Mouse (Mus musculus): ENCODE measurements around the gene Trp53. TPM values are rescaled to one million over a fixed set of nuclear protein-coding genes. Genes with fewer than 3 reads are reported as not detected.
"Not testable (repeated sequence)": the region's sequence is repeated elsewhere in the genome, so short reads cannot be mapped to it uniquely, and the experiment has no call there.

The Trp53 gene
- polyA plus RNA-seq (2014; fragmentation: Nextera tagmentation; extraction: Ambion mirVana) = 250 and 254 TPM in 2 replicates

DNA sequence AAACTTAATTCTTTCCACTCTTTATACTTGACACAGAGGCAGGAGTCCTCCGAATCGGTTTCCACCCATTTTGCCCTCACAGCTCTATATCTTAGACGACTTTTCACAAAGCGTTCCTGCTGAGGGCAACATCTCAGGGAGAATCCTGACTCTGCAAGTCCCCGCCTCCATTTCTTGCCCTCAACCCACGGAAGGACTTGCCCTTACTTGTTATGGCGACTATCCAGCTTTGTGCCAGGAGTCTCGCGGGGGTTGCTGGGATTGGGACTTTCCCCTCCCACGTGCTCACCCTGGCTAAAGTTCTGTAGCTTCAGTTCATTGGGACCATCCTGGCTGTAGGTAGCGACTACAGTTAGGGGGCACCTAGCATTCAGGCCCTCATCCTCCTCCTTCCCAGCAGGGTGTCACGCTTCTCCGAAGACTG lies at the start of gene Trp53, which contains the start of gene Wrap53:
Trp53 (plus strand) TSS at position 269 of the 424 bp plus-strand sequence.
Wrap53 (minus strand) TSS at position 165 of the 424 bp plus-strand sequence.
- Histone ChIP-seq H3K27ac (replicated peaks; ENCODE audit: low read depth, low read length) (peak within 1 kb of the TSS; percentile 87), H3K4me3 (ENCODE audit: low read depth, low read length) (peak within 1 kb of the TSS; percentile 84), H3K4me1 (ENCODE audit: control insufficient read depth, insufficient read depth, low read length) (peaks cover 16% of the 10 kb centered on the region), H3K36me3 (ENCODE audit: control insufficient read depth, insufficient read depth, low read length) (no peaks in the 10 kb centered on the region; the same call in 1 of the 2 replicates), H3K27me3 (ENCODE audit: control insufficient read depth, insufficient read depth, low read length) (no peaks in the 10 kb centered on the region), H3K9me3 (ENCODE audit: control insufficient read depth, low read length) (no peaks in the 10 kb centered on the region), H3K9ac (ENCODE audit: low read length) (peak within 1 kb of the TSS; percentile 85), H3K4me2 (ENCODE audit: low read depth, severe bottlenecking) (peak within 1 kb of the TSS; percentile 66)
- ATAC-seq (ENCODE audit: insufficient number of reproducible peaks, low FRiP score, low TSS enrichment, low read depth) = peak; percentile 48; the same call in 1 of the 2 replicates
- peak; percentile 91 for DNase-seq (ENCODE audit: low spot score)
- under 1% methylated on average over 13 of the region's 13 CpGs for WGBS

DNA sequence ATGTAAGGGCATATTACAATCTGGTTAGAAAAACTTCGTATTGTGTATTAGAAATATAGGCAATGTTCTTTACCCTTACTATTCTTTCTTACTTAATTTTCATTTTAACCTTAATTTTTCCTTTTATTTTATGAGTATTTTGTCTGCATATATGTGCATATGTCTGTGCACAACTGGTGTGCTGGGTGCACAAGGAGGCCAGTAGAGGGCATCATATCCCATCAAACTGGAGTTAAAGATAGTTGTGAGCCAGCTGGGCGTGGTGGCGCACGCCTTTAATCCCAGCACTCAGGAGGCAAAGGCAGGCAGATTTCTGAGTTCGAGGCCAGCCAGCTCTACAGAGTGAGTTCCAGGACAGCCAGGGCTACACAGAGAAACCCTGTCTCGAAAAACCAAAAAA lies 49.4 kb upstream of the Trp53 start:
- not testable (repeated sequence) for H3K4me3 ChIP-seq (ENCODE audit: low read depth, low read length); DNase-seq (ENCODE audit: low spot score); H3K9me3 ChIP-seq (ENCODE audit: control insufficient read depth, low read length); ATAC-seq (ENCODE audit: insufficient number of reproducible peaks, low FRiP score, low TSS enrichment, low read depth); H3K36me3 ChIP-seq (ENCODE audit: control insufficient read depth, insufficient read depth, low read length); H3K27me3 ChIP-seq (ENCODE audit: control insufficient read depth, insufficient read depth, low read length); H3K4me1 ChIP-seq (ENCODE audit: control insufficient read depth, insufficient read depth, low read length); H3K4me2 ChIP-seq (ENCODE audit: low read depth, severe bottlenecking); H3K27ac ChIP-seq (replicated peaks; ENCODE audit: low read depth, low read length); H3K9ac ChIP-seq (ENCODE audit: low read length)
- 90% methylated on average over 6 of the region's 6 CpGs for WGBS

DNA sequence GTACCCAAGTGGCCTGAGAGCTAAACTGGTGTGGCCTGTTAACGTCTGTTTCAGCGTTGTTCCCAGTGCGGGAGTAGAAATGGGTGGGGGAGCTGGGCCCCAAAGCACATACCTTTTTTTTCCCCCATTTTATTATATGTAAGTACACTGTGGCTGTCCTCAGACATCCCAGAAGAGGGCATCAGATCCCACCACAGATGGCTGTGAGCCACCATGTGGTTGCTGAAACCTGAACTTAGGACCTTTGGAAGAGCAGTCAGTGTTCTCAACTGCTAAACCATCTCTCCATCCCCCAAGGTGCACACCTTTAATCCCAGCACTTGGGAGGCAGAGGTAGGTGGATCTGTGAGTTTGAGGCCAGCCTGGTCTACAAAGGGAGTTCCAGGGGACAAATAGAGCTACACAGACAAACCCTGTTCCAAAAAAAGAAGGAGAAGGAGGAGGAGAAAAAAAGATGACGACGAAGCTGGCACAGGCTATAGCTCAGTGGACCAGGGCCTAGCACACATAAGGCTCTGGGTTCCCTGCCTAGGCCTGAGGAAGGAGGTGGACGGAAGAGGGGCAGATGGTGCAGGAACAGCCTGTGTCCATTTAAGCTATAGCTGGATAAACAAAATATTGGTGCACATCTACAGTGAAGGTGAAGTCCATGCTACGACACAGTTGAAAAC lies 47.5 kb upstream of the Trp53 start:
- 82% methylated on average over 7 of the region's 7 CpGs for WGBS
- Histone ChIP-seq H3K27ac (replicated peaks; ENCODE audit: low read depth, low read length) (no peak overlapping the region), H3K4me1 (ENCODE audit: control insufficient read depth, insufficient read depth, low read length) (peaks cover 6% of the 10 kb centered on the region; the same call in 1 of the 2 replicates), H3K36me3 (ENCODE audit: control insufficient read depth, insufficient read depth, low read length) (no peaks in the 10 kb centered on the region), H3K9ac (ENCODE audit: low read length) (no peak overlapping the region), H3K27me3 (ENCODE audit: control insufficient read depth, insufficient read depth, low read length) (no peaks in the 10 kb centered on the region), H3K4me2 (ENCODE audit: low read depth, severe bottlenecking) (no peak overlapping the region), H3K9me3 (ENCODE audit: control insufficient read depth, low read length) (no peaks in the 10 kb centered on the region), H3K4me3 (ENCODE audit: low read depth, low read length) (no peak overlapping the region)
- DNase-seq (ENCODE audit: low spot score) (no peak), ATAC-seq (ENCODE audit: insufficient number of reproducible peaks, low FRiP score, low TSS enrichment, low read depth) (no peak)

DNA sequence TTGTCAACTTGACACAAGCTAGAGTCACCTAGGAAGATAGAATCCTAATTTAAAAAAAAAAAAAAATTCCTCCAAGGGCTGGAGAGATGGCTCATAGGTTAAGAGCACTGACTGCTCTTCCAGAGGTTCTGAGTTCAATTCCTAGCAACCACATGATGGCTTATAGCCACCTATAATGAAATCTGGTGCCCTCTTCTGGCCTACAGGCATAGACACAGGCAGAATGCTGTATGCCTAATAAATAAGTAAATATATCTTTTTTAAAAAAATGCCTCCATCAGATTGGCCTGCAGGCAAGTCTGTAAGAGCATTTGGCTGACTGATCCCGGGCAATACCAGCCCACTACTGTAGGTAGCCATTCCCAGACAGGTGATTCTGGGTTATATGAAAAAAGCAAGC lies 45.2 kb upstream of the Trp53 start:
- Histone ChIP-seq H3K36me3 (ENCODE audit: control insufficient read depth, insufficient read depth, low read length) (no peaks in the 10 kb centered on the region), H3K9me3 (ENCODE audit: control insufficient read depth, low read length) (no peaks in the 10 kb centered on the region), H3K4me3 (ENCODE audit: low read depth, low read length) (no peak overlapping the region), H3K27me3 (ENCODE audit: control insufficient read depth, insufficient read depth, low read length) (no peaks in the 10 kb centered on the region), H3K4me2 (ENCODE audit: low read depth, severe bottlenecking) (no peak overlapping the region), H3K9ac (ENCODE audit: low read length) (no peak overlapping the region), H3K27ac (replicated peaks; ENCODE audit: low read depth, low read length) (no peak overlapping the region), H3K4me1 (ENCODE audit: control insufficient read depth, insufficient read depth, low read length) (peaks cover 15% of the 10 kb centered on the region)
- 80% methylated on average over 1 of the region's 1 CpGs for WGBS
- ATAC-seq (ENCODE audit: insufficient number of reproducible peaks, low FRiP score, low TSS enrichment, low read depth) (no peak), DNase-seq (ENCODE audit: low spot score) (no peak)

DNA sequence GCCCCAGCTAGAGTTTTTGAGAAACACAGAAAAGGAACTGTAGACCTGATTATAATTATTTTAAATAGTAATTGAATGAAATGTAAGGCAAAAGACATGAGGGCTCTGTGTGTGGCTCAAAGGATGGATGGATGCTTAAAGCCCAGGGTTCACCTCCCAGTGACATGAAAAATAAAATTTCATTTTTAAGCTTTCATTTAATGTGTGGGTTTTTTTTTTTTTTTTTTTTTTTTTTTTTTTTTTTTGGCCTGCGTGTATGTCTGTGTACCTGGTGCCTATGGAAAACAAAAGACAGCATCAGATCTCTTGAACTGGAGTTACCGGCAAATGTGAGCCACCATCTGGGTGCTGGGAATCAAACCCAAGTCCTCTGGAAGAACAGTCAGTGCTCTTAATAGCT lies 39.5 kb upstream of the Trp53 start:
- Histone ChIP-seq H3K4me1 (ENCODE audit: control insufficient read depth, insufficient read depth, low read length) (peaks cover 15% of the 10 kb centered on the region), H3K9ac (ENCODE audit: low read length) (no peak overlapping the region), H3K36me3 (ENCODE audit: control insufficient read depth, insufficient read depth, low read length) (no peaks in the 10 kb centered on the region), H3K27ac (replicated peaks; ENCODE audit: low read depth, low read length) (no peak overlapping the region), H3K4me2 (ENCODE audit: low read depth, severe bottlenecking) (no peak overlapping the region), H3K9me3 (ENCODE audit: control insufficient read depth, low read length) (no peaks in the 10 kb centered on the region), H3K27me3 (ENCODE audit: control insufficient read depth, insufficient read depth, low read length) (no peaks in the 10 kb centered on the region), H3K4me3 (ENCODE audit: low read depth, low read length) (no peak overlapping the region)
- ATAC-seq (ENCODE audit: insufficient number of reproducible peaks, low FRiP score, low TSS enrichment, low read depth) (no peak), DNase-seq (ENCODE audit: low spot score) (no peak)
- WGBS = 93% methylated on average over 2 of the region's 2 CpGs

DNA sequence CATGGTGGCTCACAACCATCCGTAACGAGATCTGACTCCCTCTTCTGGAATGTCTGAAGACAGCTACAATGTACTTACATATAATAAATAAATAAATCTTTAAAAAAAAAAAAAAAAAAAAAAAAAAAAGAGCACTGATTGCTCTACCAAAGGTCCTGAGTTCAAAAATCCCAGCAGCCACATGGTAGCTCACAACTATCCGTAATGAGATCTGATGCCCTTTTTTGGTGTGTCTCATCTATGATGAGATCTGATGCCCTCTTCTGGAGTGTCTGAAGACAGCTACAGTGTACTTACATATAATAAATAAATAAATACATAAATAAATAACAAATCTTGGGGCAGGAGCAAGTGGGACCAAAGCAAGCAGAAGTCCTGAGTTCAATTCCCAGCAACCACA lies 38.4 kb upstream of the Trp53 start:
- not testable (repeated sequence) for H3K27ac ChIP-seq (replicated peaks; ENCODE audit: low read depth, low read length); H3K4me3 ChIP-seq (ENCODE audit: low read depth, low read length); H3K36me3 ChIP-seq (ENCODE audit: control insufficient read depth, insufficient read depth, low read length); ATAC-seq (ENCODE audit: insufficient number of reproducible peaks, low FRiP score, low TSS enrichment, low read depth); H3K27me3 ChIP-seq (ENCODE audit: control insufficient read depth, insufficient read depth, low read length); H3K9me3 ChIP-seq (ENCODE audit: control insufficient read depth, low read length); H3K4me2 ChIP-seq (ENCODE audit: low read depth, severe bottlenecking); DNase-seq (ENCODE audit: low spot score); H3K9ac ChIP-seq (ENCODE audit: low read length)
- peaks cover 14% of the 10 kb centered on the region for H3K4me1 ChIP-seq (ENCODE audit: control insufficient read depth, insufficient read depth, low read length)
- WGBS = 72% methylated on average over 1 of the region's 3 CpGs

DNA sequence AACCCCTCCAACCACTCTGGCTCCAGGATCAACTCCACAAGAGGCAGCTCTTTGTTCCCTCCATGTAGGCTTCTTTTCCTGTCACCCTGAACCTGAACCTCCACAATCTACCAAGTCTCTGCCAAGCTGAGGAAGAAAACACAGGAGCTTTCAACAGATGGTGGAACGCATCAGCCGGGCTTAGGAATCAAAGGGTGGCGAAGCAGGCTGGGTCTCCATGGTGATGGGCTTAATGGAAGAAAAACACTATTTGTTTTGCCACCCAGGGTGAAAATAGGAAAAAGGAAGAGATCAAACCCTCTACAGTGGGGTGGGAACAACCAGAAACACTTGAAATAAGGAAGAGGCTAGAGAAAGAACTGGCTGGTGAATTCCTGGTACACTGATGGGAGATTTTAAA lies 36.6 kb upstream of the Trp53 start:
- H3K9me3 ChIP-seq (ENCODE audit: control insufficient read depth, low read length) = no peaks in the 10 kb centered on the region
- H3K4me3 ChIP-seq (ENCODE audit: low read depth, low read length) = no peak overlapping the region
- H3K27me3 ChIP-seq (ENCODE audit: control insufficient read depth, insufficient read depth, low read length) = no peaks in the 10 kb centered on the region
- ATAC-seq (ENCODE audit: insufficient number of reproducible peaks, low FRiP score, low TSS enrichment, low read depth) = no peak
- WGBS = 41% methylated on average over 3 of the region's 3 CpGs
- H3K4me1 ChIP-seq (ENCODE audit: control insufficient read depth, insufficient read depth, low read length) = peaks cover 2% of the 10 kb centered on the region; the same call in 1 of the 2 replicates
- no peak overlapping the region for H3K27ac ChIP-seq (replicated peaks; ENCODE audit: low read depth, low read length)
- DNase-seq (ENCODE audit: low spot score) = no peak
- no peaks in the 10 kb centered on the region for H3K36me3 ChIP-seq (ENCODE audit: control insufficient read depth, insufficient read depth, low read length)
- no peak overlapping the region for H3K4me2 ChIP-seq (ENCODE audit: low read depth, severe bottlenecking)
- H3K9ac ChIP-seq (ENCODE audit: low read length) = no peak overlapping the region

DNA sequence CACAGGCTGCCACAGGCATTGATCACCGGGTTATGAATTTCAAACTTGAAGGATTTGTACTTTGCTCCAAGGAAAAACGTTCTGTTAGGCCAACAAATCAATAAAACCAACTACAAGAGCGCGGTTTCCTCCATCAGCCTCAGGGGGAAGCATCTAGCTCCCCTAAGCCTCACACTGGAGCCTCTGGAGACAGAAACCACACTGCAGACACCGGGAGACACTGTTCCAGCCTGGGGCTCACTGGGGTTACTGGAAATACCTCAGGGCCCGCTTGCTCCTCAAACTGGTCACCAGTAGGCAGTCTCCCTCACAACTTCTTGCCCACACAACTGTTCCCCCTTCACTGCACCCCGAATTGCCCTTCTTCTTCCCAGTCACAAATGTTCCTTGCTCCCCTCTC lies 34.2 kb upstream of the Trp53 start:
- H3K9me3 ChIP-seq (ENCODE audit: control insufficient read depth, low read length) = no peaks in the 10 kb centered on the region
- peak overlapping the region; percentile 63 for H3K27ac ChIP-seq (replicated peaks; ENCODE audit: low read depth, low read length)
- H3K4me1 ChIP-seq (ENCODE audit: control insufficient read depth, insufficient read depth, low read length) = no peaks in the 10 kb centered on the region; the same call in 1 of the 2 replicates
- H3K27me3 ChIP-seq (ENCODE audit: control insufficient read depth, insufficient read depth, low read length) = no peaks in the 10 kb centered on the region
- H3K36me3 ChIP-seq (ENCODE audit: control insufficient read depth, insufficient read depth, low read length) = no peaks in the 10 kb centered on the region
- peak; percentile 66 for DNase-seq (ENCODE audit: low spot score)
- 9% methylated on average over 7 of the region's 7 CpGs for whole genome bisulfite sequencing
- peak overlapping the region; percentile 62 for H3K9ac ChIP-seq (ENCODE audit: low read length)
- no peak for ATAC-seq (ENCODE audit: insufficient number of reproducible peaks, low FRiP score, low TSS enrichment, low read depth)
- peak overlapping the region; percentile 27 for H3K4me3 ChIP-seq (ENCODE audit: low read depth, low read length)
- H3K4me2 ChIP-seq (ENCODE audit: low read depth, severe bottlenecking) = peak overlapping the region; percentile 69
